Mouse (Mus musculus): Measurements from ENCODE around the gene Rilpl1. TPM values are rescaled to one million over a fixed set of nuclear protein-coding genes. Genes with fewer than 3 reads are reported as not detected.
"Not testable (repeated sequence)": the region's sequence is repeated elsewhere in the genome, so short reads cannot be mapped to it uniquely, and the experiment has no call there.

Rilpl1 gene
- total RNA-seq, 2 experiments from 2014 or later = 75.2 to 95.7 TPM

DNA sequence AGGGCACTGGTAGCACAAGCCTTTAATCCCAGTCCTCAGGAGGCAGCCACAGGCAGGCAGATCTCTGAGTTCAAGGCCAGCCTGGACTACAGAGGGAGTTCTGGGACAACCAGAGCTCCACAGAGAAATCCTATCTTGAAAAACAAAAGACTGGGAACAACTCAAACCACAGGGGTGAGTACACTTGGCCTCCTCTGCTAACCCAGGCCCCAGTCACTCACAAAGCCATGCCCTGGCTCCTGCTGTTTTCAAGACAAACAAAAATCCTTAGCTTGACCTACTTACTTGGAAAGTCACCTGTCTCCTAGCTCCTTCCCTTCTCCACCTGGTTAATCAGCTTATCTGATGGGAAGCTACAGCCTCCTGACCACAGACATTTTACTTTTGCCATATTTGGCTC is 66.3 kb downstream of the Rilpl1 start:
- DNase-seq (ENCODE audit: low spot score in 2 of 2) = no peak
- intact Hi-C loops (cut with DNase I) = no loop called here

DNA sequence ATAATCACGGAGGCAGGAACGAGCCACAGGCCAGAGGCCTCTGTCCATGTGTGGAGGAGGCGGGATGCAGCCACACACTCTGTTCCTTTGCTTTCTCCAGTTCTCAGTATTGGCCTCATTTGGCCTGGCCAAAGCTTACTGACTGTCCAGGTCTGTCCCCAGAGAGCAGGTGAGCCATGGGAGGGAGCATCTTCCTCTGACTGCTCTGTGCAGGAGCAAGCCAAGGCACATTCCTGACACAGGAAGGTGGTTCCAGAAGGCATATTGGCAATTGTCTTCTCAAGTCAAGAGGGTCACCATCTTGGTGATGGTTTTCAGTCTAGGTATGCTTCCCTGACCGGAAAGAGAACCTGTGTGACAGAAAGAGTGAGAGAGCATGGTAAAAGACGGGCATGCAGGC is 67.7 kb downstream of the Rilpl1 start:
- intact Hi-C loops (cut with DNase I) = no loop called here
- no peak for DNase-seq (ENCODE audit: low spot score in 2 of 2)

DNA sequence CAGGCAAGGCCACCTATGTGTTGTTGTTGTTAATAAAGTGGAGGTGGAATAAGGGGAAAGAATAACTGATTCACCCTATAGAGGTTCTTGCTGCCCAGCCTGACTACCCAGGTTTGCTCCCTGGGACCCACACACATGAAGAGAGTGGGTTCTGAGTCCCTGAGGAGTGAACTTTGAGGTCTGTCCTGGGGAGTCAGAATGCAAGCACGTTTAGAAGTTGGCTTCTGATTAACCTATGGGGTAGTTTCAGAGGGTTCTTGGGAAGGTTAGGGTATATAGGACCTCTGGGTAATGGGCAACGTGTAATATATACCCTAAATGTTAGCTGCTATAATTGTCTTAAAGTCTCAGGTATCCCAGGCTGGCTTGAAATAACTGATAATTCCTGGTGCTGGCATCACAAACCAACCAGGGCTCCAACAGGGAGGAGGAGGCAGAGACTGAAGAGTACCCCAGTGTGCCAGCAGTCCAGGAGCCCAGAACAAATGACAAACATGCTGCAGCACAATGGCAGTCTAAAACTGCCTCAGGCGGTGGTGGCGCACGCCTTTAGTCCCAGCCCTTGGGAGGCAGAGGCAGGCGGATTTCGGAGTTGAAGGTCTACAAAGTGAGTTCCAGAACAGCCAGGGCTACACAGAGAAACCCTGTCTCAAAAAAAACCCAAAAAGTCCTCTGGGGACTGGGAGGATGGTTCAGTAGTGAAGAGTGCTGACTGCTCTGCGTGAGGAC is 68.7 kb downstream of the Rilpl1 start:
- no peak for DNase-seq (ENCODE audit: low spot score in 2 of 2)
- intact Hi-C loops (cut with DNase I) = no loop called here

DNA sequence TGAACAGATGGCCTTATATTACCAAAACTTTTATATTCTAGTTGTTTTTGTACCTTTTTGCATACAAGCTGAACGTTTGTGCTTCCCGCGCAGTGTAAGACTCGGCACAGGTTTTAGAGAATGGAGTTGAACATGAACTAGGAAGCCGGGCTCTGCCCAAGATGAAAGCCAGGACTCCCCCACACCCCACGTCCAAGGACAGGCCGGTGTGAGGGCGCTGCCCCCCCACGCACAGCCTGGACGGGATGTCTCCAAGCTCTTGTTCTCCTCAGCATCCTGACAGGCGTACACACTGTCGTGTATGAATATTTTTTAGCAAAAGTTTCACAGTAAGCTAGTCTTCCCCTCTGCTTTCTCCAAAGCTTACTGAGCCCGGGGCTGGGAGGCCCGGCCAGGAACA is 70.3 kb downstream of the Rilpl1 start:
- DNase-seq (ENCODE audit: low spot score in 2 of 2); intact Hi-C loops (cut with DNase I): not testable (repeated sequence)

DNA sequence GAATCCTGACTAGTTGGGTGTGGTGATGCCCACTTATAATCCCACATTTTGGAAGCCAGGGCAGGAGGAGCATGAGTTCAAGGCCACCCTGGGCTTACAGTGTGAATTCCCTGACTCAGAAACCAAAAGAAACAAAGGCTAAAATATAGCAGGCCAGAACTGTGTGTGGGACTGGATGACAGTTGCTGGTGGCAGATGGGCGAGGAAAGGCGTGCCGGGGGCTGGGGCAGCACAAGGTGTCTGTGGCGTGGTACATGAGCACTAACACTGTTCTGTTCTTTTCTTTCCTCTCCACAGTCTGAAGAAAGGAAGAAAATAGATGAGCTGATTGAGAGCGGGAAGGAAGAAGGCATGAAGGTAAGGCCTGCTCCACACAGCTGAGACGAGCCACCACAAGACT is 74.4 kb downstream of the Rilpl1 start:
- DNase-seq (ENCODE audit: low spot score in 2 of 2) = peak in 1 of 2 experiments; percentile 67
- intact Hi-C loops (cut with DNase I) = no loop called here

DNA sequence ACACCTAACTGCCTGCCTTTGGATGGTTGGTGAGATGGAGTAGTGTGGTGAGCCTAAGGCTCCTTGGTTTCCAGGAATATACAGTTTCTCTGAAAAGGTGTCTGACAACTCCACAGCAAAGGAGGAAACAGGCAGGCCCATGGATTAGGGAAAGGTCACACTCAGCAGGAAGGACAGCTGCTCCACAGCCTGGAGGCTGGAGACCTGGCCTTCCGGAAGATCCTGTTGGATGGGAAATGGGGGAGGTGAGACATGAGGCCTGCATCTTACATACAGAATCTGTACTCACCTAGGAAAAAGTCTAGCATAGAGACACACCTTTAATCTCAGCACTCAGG is 77.1 kb downstream of the Rilpl1 start:
- intact Hi-C loops (cut with DNase I) = no loop called here
- no peak for DNase-seq (ENCODE audit: low spot score in 2 of 2)

DNA sequence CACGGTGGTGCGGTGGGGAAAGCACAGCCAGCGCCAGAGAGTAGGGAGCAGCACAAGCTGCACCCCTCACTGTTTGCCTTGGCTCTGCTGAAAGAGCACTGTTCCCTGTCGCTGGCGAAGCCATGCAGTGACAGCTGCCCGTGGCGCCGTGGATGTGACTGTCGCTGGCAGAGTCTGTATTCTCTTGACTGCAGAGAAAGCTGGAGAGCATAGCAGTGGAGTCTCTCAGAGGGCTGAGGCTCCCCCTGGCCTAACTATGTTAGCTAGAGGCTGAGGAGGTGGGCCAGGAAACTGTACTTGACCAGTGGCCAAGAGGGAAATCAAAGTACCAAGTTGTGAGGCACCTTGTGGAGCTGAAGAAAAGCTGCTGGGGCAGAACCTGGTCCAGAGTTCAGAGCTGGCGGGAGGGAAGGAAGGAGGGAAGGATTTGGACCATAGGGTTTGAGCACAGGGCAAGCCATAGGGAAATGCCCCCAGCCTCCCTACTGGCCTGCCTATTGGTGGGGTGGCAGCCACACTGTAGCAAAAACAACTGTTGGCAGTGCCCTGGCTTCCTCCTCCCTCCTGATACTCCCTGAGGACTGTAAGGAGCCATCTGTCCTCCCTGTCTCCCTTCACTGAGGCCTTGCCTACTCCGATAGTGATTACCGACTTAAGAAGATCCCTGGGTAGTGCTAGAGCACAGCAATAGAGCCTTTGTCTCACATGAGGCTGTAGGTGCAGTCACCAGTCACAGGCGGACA is 77.7 kb downstream of the Rilpl1 start:
- intact Hi-C loops (cut with DNase I) = no loop called here
- DNase-seq (ENCODE audit: low spot score in 2 of 2) = peak; percentile 61 to 81

DNA sequence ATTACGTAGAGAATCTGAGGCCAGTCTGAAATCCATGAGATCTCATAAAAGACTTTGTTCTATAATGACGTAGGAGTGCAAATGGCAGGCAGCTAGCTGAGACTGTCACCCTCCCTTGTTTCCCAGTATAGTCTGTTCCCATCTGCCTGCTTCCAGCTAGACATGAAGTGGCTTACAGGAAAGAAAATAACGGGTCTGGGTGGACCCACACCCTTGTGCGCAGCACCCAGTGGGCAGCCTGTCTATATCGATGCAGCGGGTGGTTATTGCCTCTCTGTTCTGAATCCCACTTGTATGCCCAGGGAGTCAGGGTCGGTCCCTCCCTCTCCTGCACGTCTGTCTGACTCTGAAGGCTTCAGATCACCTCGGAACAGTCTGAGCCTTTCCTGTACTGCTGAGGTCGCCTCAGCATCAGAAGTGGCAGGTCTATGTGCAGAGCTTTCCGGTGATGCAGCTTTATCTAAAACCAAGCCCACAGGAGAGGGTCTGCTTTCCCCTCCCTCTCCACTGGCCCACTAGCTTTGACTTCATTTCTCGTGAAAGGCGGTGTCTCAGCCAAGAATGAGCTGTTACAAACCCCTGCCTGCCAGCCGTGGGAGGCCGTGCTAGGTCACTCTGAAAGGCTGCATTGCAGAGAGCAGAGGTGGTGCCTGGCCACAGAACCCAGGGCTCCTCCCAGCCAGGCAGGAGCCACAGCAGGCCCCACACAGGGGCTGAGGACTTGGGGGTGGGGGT is 78.5 kb downstream of the Rilpl1 start:
- peak; percentile 59 to 91 for DNase-seq (ENCODE audit: low spot score in 2 of 2)
- intact Hi-C loops (cut with DNase I) = no loop called here

DNA sequence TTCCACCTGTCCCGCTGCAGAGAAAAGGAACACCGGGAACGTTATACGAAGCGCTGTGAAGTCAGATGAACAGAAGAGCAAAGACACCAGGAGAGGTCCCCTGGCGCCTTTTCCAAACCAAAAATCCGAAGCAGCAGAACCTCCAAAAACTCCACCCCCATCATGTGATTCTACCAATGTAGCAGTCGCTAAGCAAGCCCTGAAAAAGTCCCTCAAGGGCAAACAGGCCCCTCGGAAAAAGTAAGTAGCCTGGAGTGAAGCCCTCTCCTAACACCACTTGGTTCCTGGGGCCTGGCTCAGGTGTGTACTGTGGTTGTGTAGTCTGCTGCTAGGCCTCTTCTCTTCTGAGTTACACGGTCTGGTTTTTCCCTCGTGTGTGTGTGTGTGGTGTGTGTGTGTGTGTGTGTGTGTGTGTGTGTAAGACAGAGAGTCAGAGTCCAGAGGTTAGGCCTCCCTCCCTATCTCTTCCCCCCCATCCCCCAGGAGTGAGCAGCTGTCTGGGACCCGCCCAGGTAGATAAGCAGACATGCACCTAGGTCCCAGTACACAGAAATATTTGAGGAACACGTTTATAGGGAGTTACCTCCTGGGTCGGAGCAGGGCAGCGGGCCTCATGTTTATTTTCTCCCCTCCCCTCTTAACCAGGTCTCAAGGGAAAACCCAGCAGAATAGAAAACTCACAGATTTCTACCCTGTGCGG is 80.4 kb downstream of the Rilpl1 start:
- no peak for DNase-seq (ENCODE audit: low spot score in 2 of 2)
- intact Hi-C loops (cut with DNase I) = no loop called here

DNA sequence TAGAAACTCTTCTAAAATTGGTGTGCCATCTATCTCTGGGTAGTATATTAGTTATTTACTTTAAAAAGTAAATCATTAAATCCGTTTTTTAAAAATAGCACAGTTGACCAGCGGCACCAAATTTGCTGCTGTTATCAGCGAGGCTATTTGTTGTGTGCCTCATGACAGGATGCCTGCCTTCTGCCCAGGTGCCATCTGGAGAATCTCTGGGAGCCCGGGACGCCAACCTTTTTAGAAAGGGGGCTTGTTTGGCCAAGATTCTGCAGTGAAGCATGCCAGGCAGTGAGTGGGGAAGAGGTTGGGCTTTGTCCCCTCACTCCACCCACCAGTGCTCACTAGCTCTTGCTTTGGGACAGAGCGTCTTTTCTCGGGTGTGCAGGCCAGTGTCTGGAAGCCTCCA is 81.1 kb downstream of the Rilpl1 start:
- no peak for DNase-seq (ENCODE audit: low spot score in 2 of 2)
- intact Hi-C loops (cut with DNase I) = no loop called here

DNA sequence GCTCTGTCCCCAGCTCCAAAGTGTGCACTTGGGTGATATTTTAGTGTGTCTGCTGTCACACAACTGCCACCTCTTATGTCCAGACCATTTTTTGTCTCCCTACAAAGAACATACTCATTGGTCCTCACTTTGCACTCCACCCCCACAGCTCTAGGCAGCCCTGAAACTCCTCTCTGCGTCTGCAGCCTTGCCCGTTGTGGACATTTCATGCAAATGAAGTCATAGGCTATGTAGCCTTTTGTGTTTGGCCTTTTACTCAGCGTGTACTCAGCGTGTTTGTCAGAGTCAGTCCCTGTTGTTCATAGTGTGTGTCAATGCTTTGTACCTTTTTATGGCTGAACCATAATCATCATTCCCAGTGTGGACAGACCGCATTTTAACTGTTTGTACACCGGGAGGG is 81.7 kb downstream of the Rilpl1 start:
- intact Hi-C loops (cut with DNase I) = no loop called here
- peak in 1 of 2 experiments; percentile 53 for DNase-seq (ENCODE audit: low spot score in 2 of 2)

DNA sequence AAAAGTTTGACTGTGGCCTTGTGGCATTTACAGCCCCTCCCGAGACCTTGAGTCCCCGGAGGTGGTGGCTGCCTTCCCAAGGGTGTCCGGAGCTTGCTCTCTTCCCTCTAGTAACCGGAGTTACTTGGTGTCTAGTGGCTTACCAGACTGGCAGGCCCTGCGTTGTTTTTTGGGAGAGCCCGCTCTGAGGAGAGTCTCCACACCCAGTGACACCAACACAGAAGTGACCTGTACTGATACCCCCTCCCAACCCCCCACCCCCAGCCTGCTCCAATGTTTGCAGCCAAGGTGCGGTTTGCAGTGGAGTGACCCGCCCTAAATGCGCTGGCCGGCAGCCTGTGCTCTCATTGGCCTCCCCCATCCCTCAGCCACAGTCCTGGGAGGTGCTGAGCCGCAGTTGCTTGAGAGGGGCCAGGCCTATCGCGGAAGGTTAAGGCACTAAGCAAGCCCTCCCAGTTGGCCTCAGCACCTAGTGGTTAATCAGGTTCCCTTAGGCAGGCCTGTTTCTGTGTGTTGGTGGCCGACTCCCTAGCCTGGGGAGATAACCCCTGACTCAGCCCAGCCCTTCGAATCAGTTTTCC is 84.8 kb downstream of the Rilpl1 start:
- intact Hi-C loops (cut with DNase I) = no loop called here
- no peak for DNase-seq (ENCODE audit: low spot score in 2 of 2)

DNA sequence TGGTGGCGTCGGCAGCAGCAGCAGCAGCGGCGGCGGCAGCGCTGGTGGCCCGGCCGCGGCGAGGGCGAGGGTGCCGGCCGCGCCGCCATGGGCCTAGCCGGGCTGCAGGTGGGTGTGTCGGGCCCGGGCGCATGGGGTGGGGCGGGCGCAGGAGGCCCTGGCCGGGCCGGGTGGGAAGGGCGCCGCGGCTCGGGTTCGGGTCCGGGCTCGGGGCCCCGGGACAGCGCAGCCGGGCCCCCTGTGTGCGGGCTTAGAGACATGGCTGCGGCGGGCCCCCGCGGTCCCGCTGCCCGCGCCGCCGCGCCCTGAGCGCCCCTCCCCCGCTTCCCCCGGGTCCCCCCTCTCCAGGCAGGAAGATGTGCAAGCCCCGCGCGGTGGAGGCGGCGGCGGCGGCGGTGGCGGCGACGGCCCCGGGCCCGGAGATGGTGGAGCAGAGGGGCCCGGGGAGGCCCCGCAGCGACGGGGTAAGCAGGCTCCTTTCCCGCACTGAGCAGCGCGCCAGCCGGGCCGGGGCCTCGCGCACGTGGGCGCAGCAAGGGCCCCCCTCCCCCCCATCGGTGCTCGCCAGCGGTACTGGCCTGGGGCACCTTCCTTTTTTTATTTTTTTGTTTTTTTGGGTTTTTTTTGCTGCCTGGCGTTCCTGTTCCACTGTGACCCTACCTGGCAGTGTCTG is 85.4 kb downstream of the Rilpl1 start:
- intact Hi-C loops (cut with DNase I) = no loop called here
- DNase-seq (ENCODE audit: low spot score in 2 of 2) = no peak

DNA sequence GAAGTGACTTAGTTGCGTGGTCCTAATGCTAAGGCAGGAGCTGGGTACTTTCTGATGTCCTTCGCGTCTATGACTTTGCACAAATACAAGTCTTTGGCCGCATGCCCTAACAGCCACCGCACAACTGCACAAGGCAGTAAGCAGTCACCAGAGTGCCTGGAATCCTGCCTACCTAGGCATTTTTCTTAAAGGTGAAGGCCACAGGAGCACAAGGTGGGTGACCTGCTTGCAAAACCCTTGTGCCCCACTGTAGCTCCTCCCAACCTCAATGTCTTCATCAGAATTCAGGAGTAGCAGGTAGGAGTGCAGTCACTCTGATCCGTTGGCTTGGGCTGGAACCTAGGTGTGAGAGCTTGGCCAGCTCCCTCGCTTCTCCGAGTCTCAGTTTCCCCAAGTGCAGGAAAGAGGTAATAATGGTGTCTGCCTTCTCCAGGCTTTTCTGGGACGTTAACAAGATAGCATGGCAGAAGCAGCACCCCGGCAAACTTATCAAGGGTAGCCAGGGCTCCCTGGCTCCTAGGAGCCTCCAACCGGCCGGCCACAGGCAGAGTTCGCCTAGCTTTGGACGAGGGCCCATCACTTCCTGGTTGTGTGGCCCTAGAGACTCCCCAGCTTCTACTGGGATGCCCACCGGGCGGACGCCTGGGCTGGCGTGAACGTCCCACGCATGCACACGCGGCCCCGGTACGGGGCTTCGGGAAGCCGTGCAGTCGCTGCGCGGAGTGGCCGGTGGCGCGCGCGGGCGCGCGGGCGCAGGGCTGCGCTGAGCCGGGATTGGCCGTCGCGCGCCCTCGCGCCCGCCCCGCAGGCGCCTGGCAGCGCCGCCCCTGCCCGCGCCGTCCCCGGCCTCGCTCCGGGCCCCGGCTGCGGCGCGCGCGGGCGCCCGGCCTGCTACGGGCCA is 86.3 kb downstream of the Rilpl1 start:
- intact Hi-C loops (cut with DNase I) = no loop called here

DNA sequence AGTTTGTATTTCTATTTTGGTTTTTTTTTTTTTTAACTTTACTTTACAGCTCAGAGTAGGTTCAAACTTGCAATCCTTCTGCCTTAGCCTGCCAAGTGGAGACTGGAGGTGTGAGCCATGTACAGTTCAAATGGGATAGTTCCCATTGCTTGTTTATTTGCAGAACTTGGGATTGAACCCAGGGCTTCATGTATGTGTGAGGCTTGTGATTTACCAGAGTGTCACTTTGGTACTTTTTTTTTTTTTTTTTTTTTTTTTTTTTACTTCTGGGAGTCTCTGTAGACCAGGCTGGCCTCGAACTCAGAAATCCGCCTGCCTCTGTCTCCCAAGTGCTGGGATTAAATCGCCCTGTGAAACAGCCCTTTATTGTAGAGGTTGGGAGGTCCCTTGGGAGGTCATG is 87.0 kb downstream of the Rilpl1 start:
- intact Hi-C loops (cut with DNase I) = no loop called here
- DNase-seq (ENCODE audit: low spot score in 2 of 2) = no peak

More for the DNA sequence above, 86.3 kb downstream of the Rilpl1 start:
- DNase-seq (ENCODE audit: low spot score in 2 of 2) = peak; percentile 77 to 82
